Mouse (Mus musculus) stomach, embryonic 15.5 days (tissue): ENCODE measurements around the gene Bak1. TPM values are rescaled to one million over a fixed set of nuclear protein-coding genes. Genes with fewer than 3 reads are reported as not detected.
A peak's percentile ranks its signal among the peaks of the same experiment; 100 is the strongest.

Experiments used
- ATAC-seq: fragments of 200-750 bp; cut with Nextera tagmentation; 2 replicates; pipeline ENCODE4 v1.8.0; 2017; ENCODE audit warnings: low read depth, moderate number of reproducible peaks, moderate TSS enrichment; ENCODE audit not compliant: insufficient read depth, low FRiP score
- H3K27ac ChIP-seq: fragments of 300-500 bp; sonication (generic); 2 replicates; pipeline ENCODE4 v1.5.1; 2015; ENCODE audit warnings: mild to moderate bottlenecking, inconsistent platforms
- H3K27me3 ChIP-seq: fragments of 300-500 bp; sonication (generic); replicated peaks from 2 replicates; pipeline ENCODE4 v1.6.1; 2015; ENCODE audit warnings: inconsistent platforms
- H3K36me3 ChIP-seq: fragments of 300-500 bp; sonication (generic); 2 replicates; pipeline ENCODE4 v1.6.1; 2015; ENCODE audit warnings: inconsistent platforms
- H3K4me1 ChIP-seq: fragments of 300-500 bp; sonication (generic); 2 replicates; pipeline ENCODE4 v1.6.1; 2015; ENCODE audit warnings: inconsistent platforms
- H3K4me2 ChIP-seq: fragments of 300-500 bp; sonication (generic); 2 replicates; pipeline ENCODE4 v1.6.1; 2015; ENCODE audit warnings: mild to moderate bottlenecking, inconsistent platforms
- H3K4me3 ChIP-seq: fragments of 300-500 bp; sonication (generic); replicated peaks from 2 replicates; pipeline ENCODE4 v1.5.1; 2015; ENCODE audit warnings: inconsistent platforms
- H3K9ac ChIP-seq: fragments of 300-500 bp; sonication (generic); 2 replicates; pipeline ENCODE4 v1.6.1; 2015; ENCODE audit warnings: inconsistent platforms
- H3K9me3 ChIP-seq: fragments of 300-500 bp; sonication (generic); 2 replicates; pipeline ENCODE4 v1.6.1; 2016; ENCODE audit warnings: inconsistent platforms
- WGBS: fragments of 180-500 bp; shearing (Covaris S2); methylation state at CpG from one replicate; pipeline ENCODE4 v1.1.7; 2015; 5-methylcytosine and 5-hydroxymethylcytosine counted together
- polyA plus RNA-seq: library from polyadenylated mRNA; unstranded; fragments of >200 nt; fragmentation: Nextera tagmentation; extraction: Ambion mirVana; gene quantifications from 2 replicates; pipeline ENCODE4 v1.2.1, GENCODE M21; 2015

The Bak1 gene
- polyA plus RNA-seq, 1 experiment from 2014 or later = 4.6 TPM

- under 1% methylated on average over 74 of the region's 75 CpGs for WGBS
- peak within 1 kb of the TSS; percentile 91 for H3K4me2 ChIP-seq
- H3K27me3 ChIP-seq = no peaks in the 10 kb centered on the region
- peak within 1 kb of the TSS; percentile 78 for H3K9ac ChIP-seq
- H3K36me3 ChIP-seq = peaks cover 17% of the 10 kb centered on the region
- H3K4me1 ChIP-seq = peaks cover 37% of the 10 kb centered on the region
- no peaks in the 10 kb centered on the region for H3K9me3 ChIP-seq
- peak; percentile 100 for ATAC-seq
- H3K4me3 ChIP-seq = peak within 1 kb of the TSS; percentile 98
- peak within 1 kb of the TSS; percentile 91 for H3K27ac ChIP-seq
Measured at GRCm38 (mm10) chr17:26972703-26973574, 55.9 kb downstream of the Bak1 start, which contains the start of gene Zbtb9. TSS of gene Zbtb9 (plus strand) at chr17:26973167.

- 2% methylated on average over 3 of the region's 3 CpGs for WGBS
- ATAC-seq = no peak
- H3K4me2 ChIP-seq = peak overlapping the region; percentile 91
- peaks cover 37% of the 10 kb centered on the region for H3K4me1 ChIP-seq
- H3K9ac ChIP-seq = peak overlapping the region; percentile 78; the same call in 1 of the 2 replicates
- peak overlapping the region; percentile 98 for H3K4me3 ChIP-seq
- peaks cover 12% of the 10 kb centered on the region; the same call in 1 of the 2 replicates for H3K36me3 ChIP-seq
- H3K27ac ChIP-seq = peak overlapping the region; percentile 91
- no peaks in the 10 kb centered on the region for H3K9me3 ChIP-seq
- no peaks in the 10 kb centered on the region for H3K27me3 ChIP-seq
Measured at GRCm38 (mm10) chr17:26972107-26972506, 56.7 kb downstream of the Bak1 start.

DNA sequence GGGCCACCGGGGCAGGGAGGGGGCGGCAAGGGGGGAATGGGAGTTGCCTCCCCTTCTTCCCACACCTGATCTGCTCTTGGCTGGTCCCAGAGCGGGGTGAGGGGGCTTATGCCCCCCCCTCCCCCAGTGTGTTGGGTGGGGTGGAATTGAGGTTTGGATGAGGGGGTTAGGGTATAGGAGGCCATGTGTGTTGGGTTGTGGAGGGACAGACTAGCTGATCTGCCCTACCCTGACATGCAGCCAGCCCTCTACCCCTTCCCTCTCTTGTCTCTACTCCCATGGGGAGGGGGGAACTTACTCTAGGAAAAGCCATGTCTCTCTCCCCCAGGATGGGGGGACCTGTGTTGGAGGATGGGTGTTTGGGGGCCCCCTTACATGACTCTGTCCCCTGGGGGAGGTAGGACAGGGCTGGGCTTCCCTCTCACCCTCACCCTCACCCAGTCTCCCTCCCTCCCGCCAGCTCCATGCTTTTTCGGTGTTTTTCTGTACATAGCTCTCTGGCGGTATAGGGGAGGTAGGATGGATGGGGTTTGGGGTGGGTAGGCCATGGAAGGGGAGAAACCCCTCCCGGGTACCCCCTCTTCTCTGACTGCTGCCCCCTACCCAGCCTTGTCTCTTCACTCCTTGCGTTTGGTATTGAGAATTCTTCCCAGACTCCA is 57.4 kb downstream of the Bak1 start:
- H3K9me3 ChIP-seq = no peaks in the 10 kb centered on the region
- H3K4me2 ChIP-seq = peak overlapping the region; percentile 91
- peak overlapping the region; percentile 61 for H3K27ac ChIP-seq
- peaks cover 6% of the 10 kb centered on the region; the same call in 1 of the 2 replicates for H3K36me3 ChIP-seq
- 46% methylated on average over 8 of the region's 8 CpGs for WGBS
- H3K9ac ChIP-seq = peak overlapping the region; percentile 29; the same call in 1 of the 2 replicates
- ATAC-seq = no peak
- peak overlapping the region; percentile 98 for H3K4me3 ChIP-seq
- H3K27me3 ChIP-seq = no peaks in the 10 kb centered on the region
- H3K4me1 ChIP-seq = peaks cover 33% of the 10 kb centered on the region

- Histone ChIP-seq H3K36me3 (peaks cover 6% of the 10 kb centered on the region; the same call in 1 of the 2 replicates), H3K4me2 (no peak overlapping the region), H3K27me3 (no peaks in the 10 kb centered on the region), H3K9me3 (no peaks in the 10 kb centered on the region), H3K4me1 (peaks cover 33% of the 10 kb centered on the region), H3K9ac (no peak overlapping the region), H3K4me3 (no peak overlapping the region), H3K27ac (no peak overlapping the region)
- ATAC-seq = no peak
- 61% methylated on average over 12 of the region's 12 CpGs for WGBS
Measured at GRCm38 (mm10) chr17:26970221-26970620, 58.6 kb downstream of the Bak1 start.

Other genes starting within 250 kb of the Bak1 start
- gene Bnip1, start 247.9 kb downstream of the Bak1 start, polyA plus RNA-seq = 42.9 and 45.5 TPM in 2 replicates
- 9.2 and 15.4 TPM in 2 replicates for gene Nkx2-5, start 184.0 kb downstream of the Bak1 start, polyA plus RNA-seq
- 6.1 and 7.6 TPM in 2 replicates for gene Kifc5b, start 111.9 kb downstream of the Bak1 start, polyA plus RNA-seq
- 8.5 and 8.7 TPM in 2 replicates for gene Phf1, start 96.0 kb downstream of the Bak1 start, polyA plus RNA-seq
- 179 and 191 TPM in 2 replicates for gene Cuta, start 89.4 kb downstream of the Bak1 start, polyA plus RNA-seq
- 2.0 and 2.2 TPM in 2 replicates for gene Syngap1, start 87.8 kb downstream of the Bak1 start, polyA plus RNA-seq
- gene Zbtb9, start 55.8 kb downstream of the Bak1 start, polyA plus RNA-seq = 13.3 and 14.9 TPM in 2 replicates
- 10.8 and 12.3 TPM in 2 replicates for gene Itpr3, start 28.3 kb upstream of the Bak1 start, polyA plus RNA-seq
- 267 and 309 TPM in 2 replicates for gene Uqcc2, start 104.9 kb upstream of the Bak1 start, polyA plus RNA-seq
- gene Ip6k3, start 138.8 kb upstream of the Bak1 start, polyA plus RNA-seq = 0.18 and 0.21 TPM in 2 replicates
- 12.7 and 14.7 TPM in 2 replicates for gene Lemd2, start 175.5 kb upstream of the Bak1 start, polyA plus RNA-seq